Mouse (Mus musculus) intestine, embryonic 15.5 days (tissue): ENCODE data around the gene Ubqln4. TPM values are rescaled to one million over a fixed set of nuclear protein-coding genes. Genes with fewer than 3 reads are reported as not detected.

Experiments used
- ATAC-seq: fragments of 200-750 bp; cut with Nextera tagmentation; 2 replicates; pipeline ENCODE4 v1.8.0; 2017; ENCODE audit warnings: moderate TSS enrichment, moderate library complexity
- H3K27ac ChIP-seq: fragments of 300-500 bp; sonication (generic); 2 replicates; pipeline ENCODE4 v1.5.1; 2015; ENCODE audit warnings: mild to moderate bottlenecking, inconsistent platforms
- H3K27me3 ChIP-seq: fragments of 300-500 bp; sonication (generic); replicated peaks from 2 replicates; pipeline ENCODE4 v1.6.1; 2015; ENCODE audit warnings: inconsistent platforms
- H3K36me3 ChIP-seq: fragments of 300-500 bp; sonication (generic); 2 replicates; pipeline ENCODE4 v1.6.1; 2015; ENCODE audit warnings: inconsistent platforms
- H3K4me1 ChIP-seq: fragments of 300-500 bp; sonication (generic); replicated peaks from 2 replicates; pipeline ENCODE4 v1.6.1; 2015; ENCODE audit warnings: inconsistent platforms
- H3K4me2 ChIP-seq: fragments of 300-500 bp; sonication (generic); replicated peaks from 2 replicates; pipeline ENCODE4 v1.6.1; 2015; ENCODE audit warnings: mild to moderate bottlenecking, inconsistent platforms
- H3K4me3 ChIP-seq: fragments of 300-500 bp; sonication (generic); replicated peaks from 2 replicates; pipeline ENCODE4 v1.5.1; 2015; ENCODE audit warnings: inconsistent platforms
- H3K9ac ChIP-seq: fragments of 300-500 bp; sonication (generic); 2 replicates; pipeline ENCODE4 v1.6.1; 2015; ENCODE audit warnings: inconsistent platforms
- H3K9me3 ChIP-seq: fragments of 300-500 bp; sonication (generic); 2 replicates; pipeline ENCODE4 v1.6.1; 2016; ENCODE audit warnings: inconsistent platforms
- WGBS: fragments of 180-500 bp; shearing (Covaris S2); methylation state at CpG from one replicate; pipeline ENCODE4 v1.1.7; 2015; 5-methylcytosine and 5-hydroxymethylcytosine counted together
- polyA plus RNA-seq: library from polyadenylated mRNA; unstranded; fragments of >200 nt; fragmentation: Nextera tagmentation; extraction: Ambion mirVana; gene quantifications from 2 replicates; pipeline ENCODE4 v1.2.1, GENCODE M21; 2015

Ubqln4 gene
- polyA plus RNA-seq, 1 experiment from 2014 or later = 43.7 TPM

DNA sequence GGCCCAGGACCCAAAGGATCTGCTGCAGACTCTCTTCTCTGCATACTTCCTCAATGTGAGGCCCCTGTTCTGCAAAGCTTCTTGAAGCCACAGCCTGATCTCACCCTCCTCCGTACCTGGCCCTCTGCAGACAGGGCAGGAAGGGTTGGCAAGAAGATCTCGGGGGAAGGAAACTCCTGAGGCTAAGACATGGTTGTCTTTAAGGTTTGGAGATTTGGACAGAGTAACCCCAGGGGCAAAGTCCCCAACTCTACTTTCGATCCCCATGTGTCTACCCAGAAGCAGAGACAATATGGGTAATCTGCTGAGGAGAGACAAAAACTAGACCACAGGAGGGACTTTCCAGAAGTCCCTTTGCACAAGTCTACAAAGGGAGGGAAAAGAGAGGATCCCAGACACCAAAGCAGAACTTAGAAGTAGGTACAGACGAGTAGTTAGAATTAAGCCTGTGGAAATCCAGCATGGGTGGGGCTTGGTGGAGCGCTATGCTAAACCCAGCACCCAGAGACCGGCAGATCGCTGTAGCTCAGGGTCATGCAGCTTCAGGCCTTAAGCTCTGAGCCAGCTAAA lies 39.9 kb upstream of the Ubqln4 start:
- no peak overlapping the region for H3K4me3 ChIP-seq
- peaks cover 58% of the 10 kb centered on the region for H3K4me1 ChIP-seq
- WGBS = 68% methylated on average over 7 of the region's 7 CpGs
- no peak overlapping the region for H3K9ac ChIP-seq
- no peaks in the 10 kb centered on the region for H3K36me3 ChIP-seq
- H3K4me2 ChIP-seq = no peak overlapping the region
- no peaks in the 10 kb centered on the region for H3K27me3 ChIP-seq
- H3K9me3 ChIP-seq = no peaks in the 10 kb centered on the region
- H3K27ac ChIP-seq = peak overlapping the region; percentile 41
- ATAC-seq = no peak

DNA sequence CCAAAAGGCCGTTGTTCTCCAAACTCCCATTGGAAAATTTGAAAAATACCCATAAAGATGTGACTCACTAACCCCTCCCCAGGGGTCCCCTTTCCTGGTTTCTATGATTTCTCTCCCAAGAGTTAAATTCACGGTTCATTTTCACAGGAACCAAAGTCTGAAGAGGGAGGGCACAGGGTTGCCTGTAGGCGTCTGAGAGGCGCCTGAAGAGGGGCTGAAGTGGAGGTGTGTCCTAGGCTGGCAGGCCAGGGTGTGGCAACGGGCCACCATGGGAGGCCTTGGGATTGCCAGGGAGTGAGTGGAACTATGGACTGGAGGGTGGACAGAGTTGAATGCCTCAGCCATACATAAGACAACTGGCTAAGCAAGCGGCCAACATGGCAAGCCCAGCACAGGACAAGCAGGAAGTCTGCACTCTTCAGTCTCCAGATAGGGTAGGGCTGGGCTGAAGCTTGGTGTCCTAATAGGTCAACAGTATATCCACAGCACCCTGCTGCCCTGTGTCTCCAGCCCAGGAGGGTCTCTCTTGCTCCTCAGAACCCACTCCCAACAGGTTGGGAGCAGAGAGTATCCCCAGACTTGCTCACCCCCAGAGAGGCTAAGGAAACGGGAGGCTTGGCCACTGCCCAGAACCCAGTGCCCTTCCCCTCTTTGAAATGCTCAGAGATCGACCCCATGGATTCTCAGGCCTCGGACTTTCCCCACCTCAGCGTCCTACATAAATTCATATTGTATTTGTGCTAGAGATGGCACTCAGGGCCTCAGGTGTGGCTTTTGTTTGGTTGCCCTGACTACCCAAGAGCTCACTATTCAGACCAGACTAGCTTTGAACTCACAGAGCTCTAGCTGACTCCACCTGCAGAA lies 39.1 kb upstream of the Ubqln4 start:
- WGBS = 72% methylated on average over 10 of the region's 10 CpGs
- 0 out of 2 replicates have a peak, but pooled peaks have one; percentile 11 for ATAC-seq
- Histone ChIP-seq H3K27ac (peak overlapping the region; percentile 41; the same call in 1 of the 2 replicates), H3K9me3 (no peaks in the 10 kb centered on the region), H3K4me2 (no peak overlapping the region), H3K9ac (no peak overlapping the region), H3K27me3 (no peaks in the 10 kb centered on the region), H3K36me3 (no peaks in the 10 kb centered on the region), H3K4me3 (no peak overlapping the region), H3K4me1 (peaks cover 55% of the 10 kb centered on the region)

DNA sequence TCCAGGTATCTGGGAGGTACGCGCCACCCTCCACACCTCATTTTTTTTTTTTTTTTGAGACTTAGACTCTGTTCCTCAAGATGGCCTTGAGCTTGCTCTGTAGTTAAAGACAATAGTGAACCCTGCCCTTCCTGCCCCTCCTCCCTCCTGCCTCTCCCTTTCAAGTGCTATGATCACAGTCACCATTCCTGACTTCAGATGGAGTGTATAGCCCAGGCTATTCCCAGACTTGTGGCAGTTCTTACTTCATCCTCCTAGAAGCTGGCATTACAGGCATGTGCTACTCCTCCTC lies 38.5 kb upstream of the Ubqln4 start:
- Histone ChIP-seq H3K27me3 (no peaks in the 10 kb centered on the region), H3K27ac (no peak overlapping the region), H3K4me1 (peaks cover 50% of the 10 kb centered on the region), H3K9me3 (no peaks in the 10 kb centered on the region), H3K4me2 (no peak overlapping the region), H3K4me3 (no peak overlapping the region), H3K36me3 (no peaks in the 10 kb centered on the region), H3K9ac (no peak overlapping the region)
- 0 out of 2 replicates have a peak, but pooled peaks have one; percentile 4 for ATAC-seq
- 72% methylated on average over 2 of the region's 2 CpGs for WGBS

DNA sequence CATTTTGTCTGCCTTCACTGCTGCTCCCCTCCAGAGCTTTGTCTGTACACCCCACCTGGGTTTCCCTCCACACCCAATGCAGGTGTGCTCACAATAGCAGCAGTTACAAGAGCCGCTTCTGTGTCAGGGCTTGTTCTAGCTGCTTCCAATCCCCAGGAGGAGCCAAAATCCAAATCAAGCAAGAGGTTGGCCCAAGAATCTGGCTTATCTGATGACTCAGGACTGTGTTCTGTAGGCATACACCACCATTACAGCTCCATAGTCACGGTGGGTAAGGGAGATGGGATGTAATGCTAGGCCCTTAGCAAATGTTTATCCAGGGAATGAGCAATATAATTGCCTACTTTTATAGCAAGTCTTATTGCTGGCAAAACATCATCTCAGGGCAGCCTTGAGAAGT lies 37.2 kb upstream of the Ubqln4 start:
- H3K27ac ChIP-seq = no peak overlapping the region
- no peak overlapping the region for H3K4me2 ChIP-seq
- 66% methylated on average over 2 of the region's 2 CpGs for WGBS
- H3K4me1 ChIP-seq = peaks cover 41% of the 10 kb centered on the region
- no peaks in the 10 kb centered on the region for H3K9me3 ChIP-seq
- no peaks in the 10 kb centered on the region for H3K27me3 ChIP-seq
- H3K9ac ChIP-seq = no peak overlapping the region
- ATAC-seq = no peak
- no peak overlapping the region for H3K4me3 ChIP-seq
- H3K36me3 ChIP-seq = no peaks in the 10 kb centered on the region

DNA sequence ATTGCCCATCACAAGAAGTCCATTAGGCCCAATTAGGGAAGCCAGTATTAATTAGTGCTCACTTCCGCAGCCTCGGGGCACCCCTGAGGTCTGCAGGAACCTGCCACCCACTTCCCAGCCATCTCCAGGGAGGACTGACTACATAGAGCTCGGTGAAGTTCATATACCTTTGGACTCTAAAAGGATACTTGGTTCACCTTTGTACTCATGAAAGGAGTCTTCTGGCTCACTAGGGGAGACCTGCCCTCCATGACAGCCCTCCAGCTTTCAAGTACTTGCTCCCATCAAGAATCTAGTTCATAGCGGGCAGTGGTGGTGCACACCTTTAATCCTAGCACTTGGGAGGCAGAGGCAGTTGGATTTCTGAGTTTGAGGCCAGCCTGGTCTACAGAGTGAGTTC lies 35.1 kb upstream of the Ubqln4 start:
- no peak overlapping the region for H3K27ac ChIP-seq
- no peaks in the 10 kb centered on the region for H3K36me3 ChIP-seq
- peaks cover 21% of the 10 kb centered on the region for H3K4me1 ChIP-seq
- H3K4me3 ChIP-seq = no peak overlapping the region
- H3K9ac ChIP-seq = no peak overlapping the region
- no peak overlapping the region for H3K4me2 ChIP-seq
- ATAC-seq = no peak
- WGBS = 81% methylated on average over 4 of the region's 4 CpGs
- no peaks in the 10 kb centered on the region for H3K27me3 ChIP-seq
- no peaks in the 10 kb centered on the region for H3K9me3 ChIP-seq

DNA sequence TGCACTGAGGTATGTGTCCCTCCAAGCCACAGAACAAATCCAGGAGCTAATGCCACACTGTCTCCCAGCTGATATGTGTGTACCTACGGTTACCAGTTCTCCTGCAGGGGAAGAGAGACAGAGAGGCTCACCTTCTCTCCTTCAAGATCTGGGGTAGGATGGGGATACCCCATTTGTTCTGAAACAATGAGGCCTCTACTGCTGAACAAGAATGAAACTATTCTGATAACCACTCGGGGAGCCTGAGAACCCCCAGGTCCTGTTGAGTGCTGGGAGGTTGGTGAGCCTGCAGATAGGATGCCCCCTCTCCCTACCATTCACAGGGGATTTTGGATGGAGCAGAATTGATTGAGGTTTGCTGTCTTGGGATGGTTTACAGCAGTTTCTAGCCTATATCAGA lies 33.5 kb upstream of the Ubqln4 start:
- Histone ChIP-seq H3K9me3 (no peaks in the 10 kb centered on the region), H3K27me3 (no peaks in the 10 kb centered on the region), H3K4me1 (0 out of 2 replicates have a peak, but pooled peaks cover 7% of the 10 kb centered on the region), H3K9ac (no peak overlapping the region), H3K4me3 (no peak overlapping the region), H3K36me3 (peaks cover 9% of the 10 kb centered on the region), H3K27ac (no peak overlapping the region), H3K4me2 (no peak overlapping the region)
- ATAC-seq = no peak
- WGBS = 87% methylated on average over 2 of the region's 2 CpGs

DNA sequence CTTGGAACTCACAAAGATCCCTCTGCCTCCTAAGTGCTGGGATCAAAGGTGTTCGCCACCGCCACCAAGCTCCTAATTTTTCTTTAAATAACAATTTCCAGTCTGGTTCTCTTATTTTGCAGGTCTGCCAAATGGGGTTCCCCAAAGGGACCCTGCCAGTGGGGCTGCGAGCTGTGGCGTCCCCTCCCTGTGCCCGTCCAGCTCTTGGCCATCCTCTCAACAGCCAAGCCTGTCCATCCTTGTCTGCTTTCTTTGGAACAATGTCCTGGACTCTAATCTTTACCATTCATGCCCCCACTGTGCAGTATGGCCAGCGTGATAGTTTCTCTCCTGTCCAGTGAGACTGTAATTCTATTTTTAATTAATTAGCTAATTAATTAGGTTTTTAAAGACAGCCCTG lies 32.4 kb upstream of the Ubqln4 start:
- Histone ChIP-seq H3K27me3 (no peaks in the 10 kb centered on the region), H3K36me3 (peaks cover 12% of the 10 kb centered on the region), H3K4me1 (0 out of 2 replicates have a peak, but pooled peaks cover 3% of the 10 kb centered on the region), H3K4me3 (no peak overlapping the region), H3K9ac (no peak overlapping the region), H3K9me3 (no peaks in the 10 kb centered on the region), H3K4me2 (no peak overlapping the region), H3K27ac (no peak overlapping the region)
- ATAC-seq = no peak
- WGBS = 92% methylated on average over 6 of the region's 6 CpGs

DNA sequence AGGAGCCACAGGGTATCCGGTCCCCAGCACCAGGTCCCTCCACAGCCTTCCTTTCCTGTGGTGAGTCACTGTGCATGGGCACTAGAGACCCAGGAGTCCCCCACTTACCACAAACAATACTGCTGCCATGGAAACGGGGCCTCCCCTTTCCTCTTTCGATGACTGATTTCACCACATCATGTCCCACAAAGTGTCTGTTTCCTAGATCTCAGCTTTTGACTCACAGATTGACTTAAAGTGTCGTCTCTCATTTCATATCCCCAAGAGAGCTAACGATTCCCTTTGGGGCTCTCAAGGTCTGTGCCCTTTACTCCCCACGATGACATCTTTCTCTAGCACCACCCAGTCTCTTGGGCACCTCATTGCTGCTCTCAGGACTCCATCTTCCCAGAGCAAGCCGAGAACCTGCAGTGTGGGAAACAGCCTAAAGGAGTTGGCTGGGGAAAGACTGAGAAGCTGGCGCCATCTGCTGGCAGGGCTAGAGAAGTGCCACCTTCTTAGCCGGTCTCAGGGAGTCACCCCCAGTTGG lies 31.7 kb upstream of the Ubqln4 start:
- peak; percentile 34; the same call in 1 of the 2 replicates for ATAC-seq
- H3K4me3 ChIP-seq = no peak overlapping the region
- WGBS = 31% methylated on average over 9 of the region's 9 CpGs
- H3K27me3 ChIP-seq = no peaks in the 10 kb centered on the region
- H3K4me1 ChIP-seq = no peaks in the 10 kb centered on the region
- H3K9me3 ChIP-seq = no peaks in the 10 kb centered on the region
- no peak overlapping the region for H3K9ac ChIP-seq
- no peak overlapping the region for H3K27ac ChIP-seq
- peaks cover 12% of the 10 kb centered on the region for H3K36me3 ChIP-seq
- no peak overlapping the region for H3K4me2 ChIP-seq

DNA sequence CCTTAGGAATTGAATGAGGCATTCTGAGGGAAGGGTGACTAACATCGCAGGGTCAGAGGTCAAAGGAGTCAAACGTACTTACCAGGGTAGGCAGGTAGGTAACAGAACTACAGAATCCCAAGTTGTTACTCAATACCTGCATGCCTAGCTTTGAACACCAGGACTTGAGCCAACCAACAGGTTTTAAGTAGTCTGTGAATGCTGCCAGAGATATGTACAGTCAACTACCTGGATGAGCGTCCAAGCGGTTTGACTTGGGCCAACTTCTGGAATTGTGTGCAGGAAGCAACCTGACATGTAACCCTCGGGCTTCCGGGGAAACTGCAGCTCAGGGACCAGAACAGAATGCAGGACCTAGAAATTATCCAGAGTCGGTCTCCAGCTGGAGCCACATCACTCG lies 30.5 kb upstream of the Ubqln4 start:
- H3K9ac ChIP-seq = no peak overlapping the region
- no peak for ATAC-seq
- no peaks in the 10 kb centered on the region for H3K27me3 ChIP-seq
- no peak overlapping the region for H3K4me3 ChIP-seq
- peaks cover 12% of the 10 kb centered on the region for H3K36me3 ChIP-seq
- no peak overlapping the region for H3K4me2 ChIP-seq
- H3K9me3 ChIP-seq = no peaks in the 10 kb centered on the region
- no peak overlapping the region for H3K27ac ChIP-seq
- H3K4me1 ChIP-seq = peaks cover 8% of the 10 kb centered on the region
- 80% methylated on average over 8 of the region's 8 CpGs for WGBS

DNA sequence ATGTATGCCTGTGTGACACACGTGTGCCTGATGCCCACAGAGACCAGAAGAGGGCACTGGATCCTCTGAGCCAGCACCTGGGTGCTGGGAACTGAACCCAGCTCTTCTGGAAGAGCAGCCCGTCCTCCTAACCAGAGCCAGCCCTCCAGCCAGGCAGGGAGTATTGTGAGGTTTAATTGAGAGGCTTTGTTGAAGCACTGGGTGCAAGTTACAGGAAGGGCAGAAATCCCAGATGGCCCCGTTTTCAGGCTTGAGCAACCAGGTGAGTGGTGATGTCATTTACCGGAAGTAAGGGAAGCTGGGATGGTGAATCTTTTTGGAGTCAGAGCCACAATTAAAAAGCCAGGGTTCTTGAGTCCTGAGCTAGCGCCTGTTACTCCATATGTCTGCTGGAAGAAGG lies 28.5 kb upstream of the Ubqln4 start:
- H3K9me3 ChIP-seq = no peaks in the 10 kb centered on the region
- ATAC-seq = no peak
- WGBS = 87% methylated on average over 5 of the region's 5 CpGs
- no peak overlapping the region for H3K9ac ChIP-seq
- no peak overlapping the region for H3K4me3 ChIP-seq
- no peaks in the 10 kb centered on the region for H3K27me3 ChIP-seq
- H3K36me3 ChIP-seq = peaks cover 12% of the 10 kb centered on the region
- no peak overlapping the region for H3K27ac ChIP-seq
- peaks cover 21% of the 10 kb centered on the region for H3K4me1 ChIP-seq
- no peak overlapping the region for H3K4me2 ChIP-seq

DNA sequence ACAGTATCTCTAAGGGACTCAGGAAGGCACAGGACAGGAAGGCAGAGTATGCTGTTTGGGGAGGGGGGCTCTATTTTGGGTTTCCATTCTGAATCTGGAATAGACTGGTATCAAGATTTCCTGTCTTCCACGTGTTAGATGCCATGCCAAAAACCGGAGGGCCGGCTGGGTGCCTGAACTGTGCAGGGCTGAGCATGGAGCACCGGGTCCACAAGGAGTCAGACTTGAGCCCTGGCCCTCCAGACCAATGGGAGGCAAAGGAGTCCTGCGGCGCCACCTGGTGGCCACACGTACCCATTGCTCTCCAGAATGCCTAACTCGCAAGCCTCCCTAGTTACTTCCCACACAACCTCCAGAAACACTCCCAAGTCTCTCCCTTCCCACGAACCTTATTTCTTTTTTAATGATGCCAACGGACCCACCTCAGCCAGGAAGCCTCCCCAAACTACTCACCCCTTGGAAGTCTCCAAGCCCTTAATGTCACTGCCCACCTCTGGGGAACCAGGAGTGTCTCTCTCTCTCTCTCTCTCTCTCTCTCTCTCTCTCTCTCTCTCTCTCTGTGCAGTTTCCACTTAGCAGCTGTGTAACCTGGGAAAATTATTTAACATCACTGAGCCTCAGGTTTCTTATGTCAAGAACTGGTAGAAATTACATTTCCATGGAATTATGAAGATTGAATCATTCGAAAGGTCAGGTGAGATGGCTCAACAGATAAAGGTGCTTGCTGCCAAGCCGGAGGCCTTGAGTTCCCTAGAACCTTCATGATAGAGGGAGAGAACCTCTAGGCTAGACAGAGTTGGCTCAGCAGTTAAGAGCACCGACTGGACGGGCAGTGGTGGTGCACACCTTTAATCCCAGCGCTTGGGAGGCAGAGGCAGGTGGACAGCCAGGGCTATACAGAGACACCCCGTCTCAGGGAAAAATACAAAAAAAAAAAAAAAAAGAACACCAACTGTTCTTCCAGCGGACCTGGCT lies 27.1 kb upstream of the Ubqln4 start:
- ATAC-seq = peak; percentile 75
- no peaks in the 10 kb centered on the region for H3K27me3 ChIP-seq
- H3K4me1 ChIP-seq = peaks cover 28% of the 10 kb centered on the region
- H3K36me3 ChIP-seq = peaks cover 12% of the 10 kb centered on the region
- H3K4me3 ChIP-seq = no peak overlapping the region
- H3K27ac ChIP-seq = no peak overlapping the region
- WGBS = 32% methylated on average over 17 of the region's 17 CpGs
- no peak overlapping the region for H3K9ac ChIP-seq
- H3K4me2 ChIP-seq = peak overlapping the region; percentile 31; the same call in 1 of the 2 replicates
- H3K9me3 ChIP-seq = no peaks in the 10 kb centered on the region

DNA sequence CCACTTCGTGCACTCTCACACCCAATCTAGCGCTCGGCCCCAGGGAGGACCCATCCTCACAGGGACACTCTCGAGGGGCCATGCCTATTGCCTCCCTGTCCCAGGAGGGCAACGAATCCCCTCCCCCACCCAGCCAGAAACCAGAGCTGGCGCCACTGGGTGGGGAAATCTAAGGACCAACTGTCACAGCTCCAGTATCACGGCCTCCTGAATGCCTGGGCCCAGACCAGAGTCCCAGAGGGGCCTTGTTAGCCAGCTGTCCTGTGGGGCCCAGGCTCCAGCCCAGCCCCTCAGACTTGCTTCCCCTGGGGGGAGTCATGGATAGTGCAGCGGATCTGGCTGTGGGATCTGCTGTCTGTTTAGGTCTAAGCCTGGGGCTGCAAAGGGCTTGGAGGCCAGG lies 26.0 kb upstream of the Ubqln4 start:
- H3K4me1 ChIP-seq = peaks cover 28% of the 10 kb centered on the region
- 44% methylated on average over 8 of the region's 8 CpGs for WGBS
- H3K9ac ChIP-seq = peak overlapping the region; percentile 33
- ATAC-seq = no peak
- no peak overlapping the region; the same call in 1 of the 2 replicates for H3K4me2 ChIP-seq
- no peak overlapping the region for H3K4me3 ChIP-seq
- H3K27me3 ChIP-seq = no peaks in the 10 kb centered on the region
- H3K36me3 ChIP-seq = peaks cover 12% of the 10 kb centered on the region
- H3K9me3 ChIP-seq = no peaks in the 10 kb centered on the region
- H3K27ac ChIP-seq = no peak overlapping the region
